Mouse (Mus musculus): Measurements from ENCODE around the gene Lzts3. TPM values are rescaled to one million over a fixed set of nuclear protein-coding genes. Genes with fewer than 3 reads are reported as not detected.

The Lzts3 gene
- 0.63 and 1.3 TPM in 2 replicates for polyA plus RNA-seq (2012; ENCODE audit: insufficient read depth, insufficient read length, missing spikeins)

DNA sequence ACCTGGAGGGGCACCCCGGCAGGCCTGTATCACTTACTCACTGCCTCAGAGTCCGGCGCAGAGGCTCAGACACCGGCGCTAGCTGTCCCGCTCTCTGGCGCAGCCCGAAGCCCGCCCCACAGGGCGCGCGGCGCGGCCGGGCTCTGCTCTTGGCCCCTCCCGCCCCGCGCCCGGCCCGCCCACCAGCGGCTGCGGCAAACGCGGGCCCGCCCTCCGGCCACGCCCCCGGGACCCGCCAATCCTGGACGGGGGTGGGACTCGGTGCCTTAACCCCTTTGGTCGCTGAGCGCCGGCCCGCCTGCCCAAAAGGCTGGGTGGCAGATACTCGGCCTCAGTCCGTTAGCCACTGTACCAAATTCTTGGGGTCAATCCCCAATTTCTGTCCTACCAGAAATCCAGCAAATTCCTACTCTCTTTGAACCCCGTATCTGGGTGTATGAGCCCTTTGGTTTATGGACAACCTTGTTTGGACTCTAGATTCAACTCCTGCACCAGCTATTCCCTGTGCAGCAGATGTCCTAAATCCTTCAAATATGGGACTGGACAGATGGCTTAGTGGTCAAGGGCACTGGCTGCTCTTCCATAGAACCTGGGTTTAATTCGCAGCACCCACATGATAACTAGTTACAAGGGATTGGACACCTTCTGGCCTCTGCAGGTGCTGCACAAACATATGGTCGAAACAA, at the start of gene Lzts3:
Gene Lzts3 (minus strand): TSS at position 120 of the 686 bp plus-strand sequence.
- Histone ChIP-seq H3K4me3 (ENCODE audit: insufficient read depth, low read depth, low read length) (peak within 1 kb of the TSS; percentile 74), H3K27ac (replicated peaks; ENCODE audit: low read depth, low read length) (no peak within 1 kb of the TSS; the same call in 1 of the 2 replicates), H3K4me1 (ENCODE audit: control insufficient read depth, insufficient read depth, insufficient read length, low read length) (no peaks in the 10 kb centered on the region)

DNA sequence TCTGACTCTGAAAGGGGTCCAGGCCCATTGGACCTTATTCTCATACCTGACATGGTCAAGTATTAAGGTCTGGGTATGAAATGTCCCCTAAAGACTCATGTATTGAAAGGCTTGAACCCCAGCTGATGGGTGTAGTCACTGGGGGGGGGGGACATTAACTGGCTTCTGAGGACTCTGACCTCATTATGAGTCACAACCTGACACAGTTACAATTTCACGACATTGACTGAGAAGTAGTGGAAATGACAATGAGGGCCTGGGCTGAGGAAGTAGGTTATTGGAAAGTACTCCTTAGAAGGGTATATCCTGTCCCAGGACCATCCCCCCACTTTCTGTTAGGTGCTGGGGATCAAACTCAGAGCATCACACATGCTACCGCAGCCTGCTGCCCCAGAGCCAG, 46.4 kb upstream of the Lzts3 start:
- H3K4me3 ChIP-seq (ENCODE audit: insufficient read depth, low read depth, low read length): no peak overlapping the region
- no peaks in the 10 kb centered on the region for H3K4me1 ChIP-seq (ENCODE audit: control insufficient read depth, insufficient read depth, insufficient read length, low read length)
- no peak overlapping the region for H3K27ac ChIP-seq (replicated peaks; ENCODE audit: low read depth, low read length)

DNA sequence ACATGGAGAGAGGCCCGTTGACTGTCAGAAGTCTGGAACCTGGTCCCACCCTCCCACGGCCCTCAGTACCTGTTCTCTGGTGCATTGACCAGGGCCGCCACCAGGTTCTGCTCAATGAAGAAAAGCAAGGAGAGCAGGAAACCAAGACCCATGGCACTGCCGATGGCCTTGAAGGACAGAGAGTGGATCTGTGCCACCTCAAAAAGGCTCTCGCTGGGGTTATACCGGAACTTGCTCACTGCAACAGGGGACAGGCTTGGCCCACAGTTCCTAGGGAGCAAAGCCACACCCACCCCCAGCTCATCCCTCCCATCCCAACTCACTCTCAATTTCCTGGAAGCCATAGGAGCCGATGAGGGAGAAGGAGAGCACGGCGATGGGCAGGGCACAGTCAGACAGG, 42.8 kb upstream of the Lzts3 start:
- no peak overlapping the region for H3K27ac ChIP-seq (replicated peaks; ENCODE audit: low read depth, low read length)
- H3K4me3 ChIP-seq (ENCODE audit: insufficient read depth, low read depth, low read length): no peak overlapping the region
- no peaks in the 10 kb centered on the region for H3K4me1 ChIP-seq (ENCODE audit: control insufficient read depth, insufficient read depth, insufficient read length, low read length)

DNA sequence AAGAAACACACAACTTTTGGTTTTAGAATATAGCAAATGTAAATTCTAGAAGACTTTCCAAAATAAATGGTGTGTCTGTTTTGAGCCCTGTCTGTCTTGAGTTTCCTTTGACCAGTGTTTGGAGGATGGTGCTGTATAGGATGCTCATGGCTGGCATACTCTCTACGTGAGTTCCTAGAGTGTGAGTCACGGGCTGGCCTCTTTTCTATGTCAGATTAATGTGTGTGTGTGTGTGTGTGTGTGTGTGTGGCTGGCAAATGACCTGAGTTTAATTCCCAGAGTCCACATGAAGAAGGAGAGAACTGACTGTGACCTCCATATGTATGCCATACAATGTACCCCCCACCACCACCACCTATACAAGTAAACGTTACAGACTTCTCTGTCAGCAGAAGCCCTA, 38.9 kb upstream of the Lzts3 start:
- no peaks in the 10 kb centered on the region for H3K4me1 ChIP-seq (ENCODE audit: control insufficient read depth, insufficient read depth, insufficient read length, low read length)
- H3K27ac ChIP-seq (replicated peaks; ENCODE audit: low read depth, low read length): no peak overlapping the region
- H3K4me3 ChIP-seq (ENCODE audit: insufficient read depth, low read depth, low read length): no peak overlapping the region

DNA sequence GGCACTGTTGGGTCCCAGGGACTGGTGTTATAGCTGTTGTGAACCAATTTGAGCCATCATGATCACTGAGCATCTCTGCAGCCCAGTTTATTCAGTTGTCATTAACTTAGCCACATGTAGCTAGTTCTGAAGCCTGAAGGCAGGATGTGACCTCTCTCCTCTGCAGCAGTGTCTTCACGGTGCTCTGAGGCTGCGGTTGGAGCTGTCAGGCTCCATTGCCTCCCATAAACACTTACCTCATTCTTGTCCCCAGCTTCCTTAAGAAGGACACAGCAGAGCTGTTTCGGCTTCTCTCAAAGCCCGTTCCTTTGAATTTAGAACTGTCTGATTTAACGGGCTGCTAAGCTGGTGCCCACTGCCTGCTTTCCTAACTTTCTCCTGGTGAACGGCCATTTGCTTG, 37.3 kb upstream of the Lzts3 start:
- Histone ChIP-seq H3K27ac (replicated peaks; ENCODE audit: low read depth, low read length) (no peak overlapping the region), H3K4me1 (ENCODE audit: control insufficient read depth, insufficient read depth, insufficient read length, low read length) (no peaks in the 10 kb centered on the region), H3K4me3 (ENCODE audit: insufficient read depth, low read depth, low read length) (no peak overlapping the region)

DNA sequence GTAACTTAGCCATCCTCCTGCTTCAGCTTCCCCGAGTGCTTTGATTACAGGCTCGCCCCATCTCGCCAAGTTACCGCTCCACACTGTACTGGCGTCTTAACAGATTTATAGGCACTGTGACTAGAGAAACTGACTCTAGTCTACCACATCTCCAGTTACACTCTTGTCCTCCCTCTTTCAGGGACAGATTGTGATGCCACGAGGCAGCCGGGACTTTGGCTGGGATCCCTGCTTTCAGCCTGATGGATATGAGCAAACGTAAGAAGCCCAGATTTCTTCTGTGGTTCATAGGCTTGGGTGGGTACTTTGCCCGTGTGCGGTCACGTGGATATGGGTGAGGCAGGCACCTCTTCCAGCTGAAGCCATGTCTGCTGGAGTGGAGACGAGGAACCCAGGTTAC, 36.6 kb upstream of the Lzts3 start:
- Histone ChIP-seq H3K4me1 (ENCODE audit: control insufficient read depth, insufficient read depth, insufficient read length, low read length) (no peaks in the 10 kb centered on the region), H3K27ac (replicated peaks; ENCODE audit: low read depth, low read length) (no peak overlapping the region), H3K4me3 (ENCODE audit: insufficient read depth, low read depth, low read length) (no peak overlapping the region)

DNA sequence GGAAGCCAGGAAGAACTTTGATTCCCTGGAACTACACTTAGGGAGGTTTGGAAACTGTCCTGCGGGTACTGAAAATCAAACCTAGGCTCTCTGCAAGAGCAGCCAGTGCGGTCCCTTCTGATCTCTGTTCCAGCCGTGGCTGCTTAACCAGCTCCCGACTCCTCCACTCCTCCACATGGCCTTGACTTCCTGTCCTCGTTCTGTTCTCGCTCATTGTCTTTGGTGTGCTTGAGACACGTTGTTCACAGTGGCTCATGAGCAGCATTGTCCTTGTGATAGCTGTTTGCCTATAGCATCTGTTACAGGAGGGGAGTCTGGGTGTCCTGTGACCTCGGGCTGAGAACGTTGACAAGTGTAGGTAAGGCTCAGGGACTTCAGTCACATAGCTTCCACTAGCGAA, 34.6 kb upstream of the Lzts3 start:
- Histone ChIP-seq H3K27ac (replicated peaks; ENCODE audit: low read depth, low read length) (no peak overlapping the region), H3K4me1 (ENCODE audit: control insufficient read depth, insufficient read depth, insufficient read length, low read length) (no peaks in the 10 kb centered on the region), H3K4me3 (ENCODE audit: insufficient read depth, low read depth, low read length) (no peak overlapping the region)

DNA sequence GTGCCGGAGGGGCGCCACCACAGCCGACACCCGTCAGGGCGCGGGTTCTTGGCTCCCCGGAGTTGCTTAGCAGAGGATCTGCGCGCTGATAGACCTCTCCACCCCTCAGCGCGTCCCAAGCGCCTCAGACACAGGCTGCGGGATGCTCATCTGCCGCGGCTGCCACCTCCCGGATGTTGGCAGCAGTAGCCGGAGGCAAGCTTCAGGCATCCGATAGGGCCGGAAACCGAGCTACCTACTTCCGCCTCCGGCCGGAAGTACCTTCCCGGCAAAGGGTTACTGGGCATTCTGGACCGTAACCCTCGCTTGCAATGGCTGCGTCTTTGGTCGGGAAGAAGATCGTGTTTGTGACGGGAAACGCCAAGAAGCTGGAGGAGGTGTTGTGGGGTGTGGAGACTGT, 25.0 kb upstream of the Lzts3 start, which contains the start of gene Itpa:
Gene Itpa (plus strand): TSS at position 52 of the 400 bp plus-strand sequence.
- H3K4me1 ChIP-seq (ENCODE audit: control insufficient read depth, insufficient read depth, insufficient read length, low read length): peaks cover 8% of the 10 kb centered on the region; the same call in 1 of the 2 replicates
- H3K4me3 ChIP-seq (ENCODE audit: insufficient read depth, low read depth, low read length): peak within 1 kb of the TSS; percentile 72
- H3K27ac ChIP-seq (replicated peaks; ENCODE audit: low read depth, low read length): peak within 1 kb of the TSS; percentile 66

DNA sequence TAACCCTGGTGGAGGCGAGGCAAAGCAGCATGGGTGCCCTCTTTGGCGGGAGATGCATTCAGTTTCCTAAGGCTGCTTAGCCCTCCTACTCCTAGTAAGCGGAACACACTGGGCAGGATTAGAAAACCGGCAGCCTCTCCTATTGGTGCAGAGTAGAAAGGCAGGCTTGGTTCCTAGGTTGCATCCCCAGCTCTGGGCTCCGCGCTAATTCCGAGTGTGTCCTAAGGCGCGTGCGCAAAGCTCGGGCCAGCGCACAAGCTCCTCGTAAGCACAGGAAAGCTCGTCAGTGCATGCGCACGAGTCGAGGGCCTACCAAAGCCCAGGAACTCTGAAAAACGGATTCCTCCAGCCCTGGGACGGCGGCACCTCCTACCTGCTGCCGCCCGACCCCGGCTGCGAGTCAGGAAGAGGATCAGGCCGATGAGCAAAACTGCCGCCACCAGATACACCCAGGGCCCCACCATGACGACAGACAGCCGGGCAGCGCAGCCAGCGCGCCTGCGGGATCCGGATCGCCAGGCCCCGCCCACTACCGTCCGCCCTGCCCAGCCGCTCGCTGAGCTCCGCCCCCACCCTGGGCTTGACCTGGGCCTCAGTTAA, 21.6 kb upstream of the Lzts3 start, which contains the start of gene Ddrgk1:
Gene Ddrgk1 (minus strand): TSS at position 558 of the 600 bp plus-strand sequence.
- Histone ChIP-seq H3K27ac (replicated peaks; ENCODE audit: low read depth, low read length) (peak within 1 kb of the TSS; percentile 93), H3K4me3 (ENCODE audit: insufficient read depth, low read depth, low read length) (peak within 1 kb of the TSS; percentile 82), H3K4me1 (ENCODE audit: control insufficient read depth, insufficient read depth, insufficient read length, low read length) (peaks cover 8% of the 10 kb centered on the region; the same call in 1 of the 2 replicates)

DNA sequence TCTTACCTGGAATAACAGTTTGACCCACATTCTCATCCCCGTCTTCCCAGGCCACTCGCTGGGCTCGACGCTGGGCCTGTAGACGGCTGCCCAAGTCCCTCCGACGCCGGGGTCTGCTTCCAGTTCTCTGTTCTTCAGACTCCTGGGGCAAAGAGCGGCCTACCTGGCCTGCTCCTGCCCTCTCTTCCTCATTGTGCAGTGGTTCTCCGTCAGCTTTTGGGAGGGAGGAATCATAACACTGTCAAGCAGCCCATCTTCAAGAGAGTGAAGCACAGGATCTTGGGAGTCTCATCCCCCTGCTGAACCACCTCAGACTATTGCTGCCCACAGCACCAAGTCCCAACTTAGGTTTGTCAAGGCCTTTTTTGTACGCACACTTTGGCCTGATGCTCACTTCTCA, 20.7 kb upstream of the Lzts3 start:
- H3K27ac ChIP-seq (replicated peaks; ENCODE audit: low read depth, low read length): no peak overlapping the region

DNA sequence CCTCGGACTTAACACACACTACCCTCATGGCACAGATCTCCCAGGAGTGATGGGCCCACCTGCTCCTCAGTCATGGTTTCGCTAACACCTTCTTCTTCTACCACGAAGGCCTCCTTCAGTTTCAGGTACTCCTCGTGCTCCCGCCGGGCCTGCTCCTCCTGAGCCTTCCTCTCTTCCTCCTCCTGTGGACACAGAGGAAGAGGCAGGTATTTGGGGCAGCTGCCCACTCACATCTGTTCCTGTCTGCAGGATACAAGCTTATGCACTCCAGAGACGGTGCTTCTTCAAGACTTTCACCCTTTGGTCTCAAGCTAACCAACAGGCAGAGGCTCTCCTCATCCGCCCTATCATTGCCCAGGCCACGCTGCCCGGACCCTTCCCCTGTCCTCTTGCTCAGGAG, 15.9 kb upstream of the Lzts3 start:
- no peak overlapping the region for H3K27ac ChIP-seq (replicated peaks; ENCODE audit: low read depth, low read length)
- H3K4me3 ChIP-seq (ENCODE audit: insufficient read depth, low read depth, low read length): no peak overlapping the region
- H3K4me1 ChIP-seq (ENCODE audit: control insufficient read depth, insufficient read depth, insufficient read length, low read length): no peaks in the 10 kb centered on the region

More for the DNA sequence above, 20.7 kb upstream of the Lzts3 start:
- peaks cover 7% of the 10 kb centered on the region; the same call in 1 of the 2 replicates for H3K4me1 ChIP-seq (ENCODE audit: control insufficient read depth, insufficient read depth, insufficient read length, low read length)
- H3K4me3 ChIP-seq (ENCODE audit: insufficient read depth, low read depth, low read length): peak overlapping the region; percentile 82; the same call in 1 of the 2 replicates

DNA sequence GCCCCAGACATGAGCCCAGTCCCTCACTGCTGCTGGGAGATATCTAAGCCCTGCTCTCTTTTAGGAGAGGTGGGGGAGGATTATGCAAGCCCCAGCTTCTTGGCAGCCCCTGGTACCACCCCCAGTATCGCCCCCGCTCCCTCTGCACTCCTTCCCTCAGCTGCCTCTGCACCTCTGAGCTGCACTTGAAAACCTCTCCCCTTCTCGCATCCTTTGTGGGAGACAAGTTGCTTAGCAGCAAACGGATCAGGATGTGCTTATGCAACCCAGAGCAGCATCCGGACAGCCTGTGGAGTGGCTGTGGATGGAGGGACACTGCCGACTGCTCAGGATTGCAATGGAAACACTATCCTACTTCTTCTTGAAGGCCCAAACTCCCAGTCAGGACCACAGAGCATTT, 14.9 kb upstream of the Lzts3 start:
- no peaks in the 10 kb centered on the region for H3K4me1 ChIP-seq (ENCODE audit: control insufficient read depth, insufficient read depth, insufficient read length, low read length)
- H3K4me3 ChIP-seq (ENCODE audit: insufficient read depth, low read depth, low read length): no peak overlapping the region
- H3K27ac ChIP-seq (replicated peaks; ENCODE audit: low read depth, low read length): no peak overlapping the region

DNA sequence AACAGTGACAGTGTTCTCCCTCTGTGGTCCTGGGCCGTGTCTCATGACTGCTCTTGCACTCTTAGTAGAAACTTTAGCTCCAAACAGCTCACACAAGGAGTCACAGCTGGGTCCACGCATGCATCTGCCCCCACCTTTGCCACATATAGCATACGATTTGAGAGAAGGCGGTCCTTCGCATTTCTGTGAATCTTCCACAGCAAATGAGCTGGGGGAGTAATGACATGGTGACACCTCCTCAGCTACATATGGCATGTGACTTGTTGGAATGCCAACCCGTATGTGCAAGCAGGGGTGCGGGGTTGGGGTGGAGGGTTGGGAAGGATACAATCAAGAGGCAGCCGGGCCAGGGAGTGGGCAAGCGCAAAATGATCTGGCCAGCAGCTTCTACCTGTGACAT, 13.9 kb upstream of the Lzts3 start:
- Histone ChIP-seq H3K27ac (replicated peaks; ENCODE audit: low read depth, low read length) (no peak overlapping the region), H3K4me1 (ENCODE audit: control insufficient read depth, insufficient read depth, insufficient read length, low read length) (no peaks in the 10 kb centered on the region), H3K4me3 (ENCODE audit: insufficient read depth, low read depth, low read length) (no peak overlapping the region)

DNA sequence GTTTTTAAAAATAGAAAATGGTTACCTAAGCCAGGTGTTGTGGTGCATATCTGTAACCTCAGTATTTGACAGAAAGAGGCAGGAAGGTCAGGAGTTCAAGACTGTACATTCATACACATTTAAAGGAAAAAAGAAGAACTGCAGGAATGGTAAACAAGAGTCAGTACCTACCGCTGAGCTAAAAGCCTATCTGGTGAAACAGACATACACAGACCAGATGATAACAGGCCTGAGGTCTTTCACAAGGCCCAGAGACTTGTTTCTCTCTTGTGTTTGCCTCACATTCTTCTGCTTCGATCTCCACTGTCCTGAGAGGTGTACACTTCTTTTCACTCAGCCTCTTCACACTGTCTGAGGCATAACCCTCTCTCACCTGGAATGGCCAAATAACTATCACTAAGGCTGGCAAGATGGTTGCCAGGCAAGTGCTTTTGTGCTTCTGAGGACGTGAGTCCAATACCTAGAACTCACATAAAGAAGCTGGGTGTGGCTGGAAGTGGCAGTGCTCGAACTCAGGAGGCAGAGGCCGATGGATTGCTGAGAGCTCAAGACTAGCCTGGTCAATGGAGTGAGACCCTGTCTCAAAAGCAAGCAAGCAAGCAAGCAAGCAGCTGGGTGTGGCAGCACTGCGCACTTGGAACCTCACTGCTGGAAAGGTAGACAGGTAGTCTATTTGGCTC, 13.2 kb upstream of the Lzts3 start:
- no peak overlapping the region for H3K27ac ChIP-seq (replicated peaks; ENCODE audit: low read depth, low read length)
- no peaks in the 10 kb centered on the region for H3K4me1 ChIP-seq (ENCODE audit: control insufficient read depth, insufficient read depth, insufficient read length, low read length)
- H3K4me3 ChIP-seq (ENCODE audit: insufficient read depth, low read depth, low read length): no peak overlapping the region

DNA sequence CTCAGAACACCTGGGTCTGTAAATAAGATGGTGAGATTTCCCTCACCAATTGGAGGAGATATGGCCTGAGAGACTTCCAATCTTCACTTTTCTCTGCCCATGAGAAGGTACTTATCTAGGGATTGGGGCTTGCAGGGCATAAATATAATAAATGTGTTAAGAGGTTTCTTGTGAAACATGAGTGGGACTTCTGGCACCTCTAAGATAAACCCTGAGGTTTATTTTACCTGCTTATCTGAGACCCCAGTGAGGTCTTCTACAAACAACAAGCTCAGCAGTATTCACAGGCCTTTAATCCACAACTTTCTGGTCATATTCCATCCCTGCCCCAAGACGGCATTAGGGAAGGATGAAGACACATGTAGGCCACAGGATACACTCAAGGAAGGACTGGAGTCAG, 11.2 kb upstream of the Lzts3 start:
- Histone ChIP-seq H3K4me3 (ENCODE audit: insufficient read depth, low read depth, low read length) (no peak overlapping the region), H3K27ac (replicated peaks; ENCODE audit: low read depth, low read length) (no peak overlapping the region), H3K4me1 (ENCODE audit: control insufficient read depth, insufficient read depth, insufficient read length, low read length) (no peaks in the 10 kb centered on the region)
